Mouse (Mus musculus): ENCODE results near the gene Ascl1. TPM values are rescaled to one million over a fixed set of nuclear protein-coding genes. Genes with fewer than 3 reads are reported as not detected.

The Ascl1 gene
- polyA plus RNA-seq, 2 experiments from 2014 or later, result not detected

GRCm38 (mm10) chr10:87485721-87486620 lies 7.5 kb downstream of the Ascl1 start:
- ATAC-seq, result no peak

- no peak for ATAC-seq
These were observed 8.4 kb downstream of the Ascl1 start for GRCm38 (mm10) chr10:87484831-87485720.

GRCm38 (mm10) chr10:87477895-87478294 lies 15.6 kb downstream of the Ascl1 start:
- ATAC-seq, result no peak

GRCm38 (mm10) chr10:87474971-87475370 lies 18.5 kb downstream of the Ascl1 start:
- ATAC-seq, result no peak

- ATAC-seq, result no peak
These were observed 19.9 kb downstream of the Ascl1 start for GRCm38 (mm10) chr10:87473475-87474131.

GRCm38 (mm10) chr10:87450777-87451176 lies 42.7 kb downstream of the Ascl1 start:
- ATAC-seq, result no peak

- no peak for ATAC-seq
These were observed 44.1 kb downstream of the Ascl1 start for GRCm38 (mm10) chr10:87449368-87449767.

- ATAC-seq, result no peak
These were observed 45.2 kb downstream of the Ascl1 start for GRCm38 (mm10) chr10:87448257-87448656.

- ATAC-seq, result no peak
These were observed 45.7 kb downstream of the Ascl1 start for GRCm38 (mm10) chr10:87447754-87448095.

GRCm38 (mm10) chr10:87446829-87447753 lies 46.4 kb downstream of the Ascl1 start:
- ATAC-seq, result no peak

- ATAC-seq, result no peak
These were observed 47.2 kb downstream of the Ascl1 start for GRCm38 (mm10) chr10:87446139-87446828.

Other genes with a start within 250 kb of the Ascl1 start
- not detected for gene Pah, start 28.1 kb upstream of the Ascl1 start, polyA plus RNA-seq (2017; shearing (Covaris generic))

Measured in activated CD4-positive, CD25-positive, alpha-beta regulatory T cell, adult 4 months (primary cell).